Mouse (Mus musculus) megakaryocyte, embryonic 14.5 days (primary cell): Measurements from ENCODE around the gene Lgals12. TPM values are rescaled to one million over a fixed set of nuclear protein-coding genes. Genes with fewer than 3 reads are reported as not detected.

Source experiments
- H3K27me3 ChIP-seq: replicated peaks from 2 replicates; pipeline ENCODE3; 2012; ENCODE audit warnings: inconsistent platforms
- H3K36me3 ChIP-seq: replicated peaks from 2 replicates; pipeline ENCODE3; 2012; ENCODE audit warnings: low read length, inconsistent platforms, mixed read lengths
- H3K4me1 ChIP-seq: 2 replicates; pipeline ENCODE4 v1.6.1; 2012; ENCODE audit warnings: inconsistent platforms
- H3K4me3 ChIP-seq: replicated peaks from 2 replicates; pipeline ENCODE3; 2012; ENCODE audit warnings: moderate library complexity, mild to moderate bottlenecking, inconsistent platforms
- H3K9me3 ChIP-seq: 2 replicates; pipeline ENCODE4 v1.6.1; 2012; ENCODE audit warnings: inconsistent platforms
- FLI1 ChIP-seq: IDR thresholded peaks from 2 replicates; pipeline ENCODE4 v1.6.1; 2012; ENCODE audit warnings: low read length, inconsistent platforms, mixed read lengths
- GATA1 ChIP-seq: IDR thresholded peaks from 3 replicates; pipeline ENCODE4 v1.6.1; 2012; ENCODE audit warnings: mixed read lengths, low read length, inconsistent platforms, borderline replicate concordance
- polyA plus RNA-seq: library from polyadenylated mRNA; stranded (reverse); fragments of >175 nt; gene quantifications from 2 replicates; pipeline ENCODE4 v1.2.3, GENCODE M21; 2012; ENCODE audit warnings: low replicate concordance; ENCODE audit not compliant: insufficient read depth

The Lgals12 gene
- polyA plus RNA-seq, 1 experiment = not detected

DNA sequence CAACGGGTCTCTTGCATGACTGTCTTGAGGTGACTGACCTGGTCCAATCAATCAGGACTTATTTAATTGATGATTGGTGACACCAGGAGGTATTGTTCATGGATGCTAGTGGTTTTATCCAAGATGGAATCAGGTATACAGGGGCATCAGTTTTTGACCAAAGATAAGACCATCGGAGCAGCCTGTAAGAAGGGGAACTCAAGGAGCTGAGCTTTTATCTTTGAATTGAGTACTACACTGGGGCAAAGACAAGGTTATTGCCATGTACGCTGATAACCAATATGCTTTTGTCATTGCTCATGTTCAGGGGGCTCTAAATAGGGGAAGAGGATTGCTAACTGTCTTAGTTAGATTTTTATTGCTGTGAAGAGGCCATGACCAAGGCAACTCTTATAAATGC lies 58.1 kb downstream of the Lgals12 start:
- Histone ChIP-seq H3K36me3 (no peaks in the 10 kb centered on the region), H3K4me1 (peaks cover 40% of the 10 kb centered on the region), H3K27me3 (no peaks in the 10 kb centered on the region), H3K9me3 (peaks cover under 1% of the 10 kb centered on the region; the same call in 1 of the 2 replicates), H3K4me3 (no peak overlapping the region)
- TF ChIP-seq FLI1 (no peak), GATA1 (no peak)

Other genes with a start within 250 kb of the Lgals12 start
- 40.6 and 204 TPM in 2 replicates for gene Spindoc, start 224.2 kb downstream of the Lgals12 start, polyA plus RNA-seq
- gene 2700081O15Rik, start 189.6 kb downstream of the Lgals12 start, polyA plus RNA-seq = 4.0 and 14.7 TPM in 2 replicates
- gene Rtn3, start 123.9 kb downstream of the Lgals12 start, polyA plus RNA-seq = 30.0 and 59.9 TPM in 2 replicates
- gene Atl3, start 113.2 kb downstream of the Lgals12 start, polyA plus RNA-seq = 0.28 and 1.6 TPM in 2 replicates
- 2.8 and 11.1 TPM in 2 replicates for gene Pla2g16, start 49.7 kb downstream of the Lgals12 start, polyA plus RNA-seq
- 0.26 TPM in 1 of 2 replicates, not detected in the other for gene Hrasls5, start 5.3 kb upstream of the Lgals12 start, polyA plus RNA-seq
- 0.61 TPM in 1 of 2 replicates, not detected in the other for gene Slc22a19, start 104.1 kb upstream of the Lgals12 start, polyA plus RNA-seq
- gene Slc22a26, start 195.5 kb upstream of the Lgals12 start, polyA plus RNA-seq = not detected in 2 replicates